Mouse (Mus musculus) spleen, adult 2 months (tissue): ENCODE results near the gene Cd244a. TPM values are rescaled to one million over a fixed set of nuclear protein-coding genes. Genes with fewer than 3 reads are reported as not detected.

Experiments used
- DNase-seq, 2 experiments: peaks; one replicate each; pipeline versions ENCODE4 v3.0.0 to v3.0.0-alpha.2; 2012 to 2021; ENCODE audit warnings: low spot score in 2 of 2, low read depth in 1 of 2
- H3K27ac ChIP-seq: fragments of 200-500 bp; 2 replicates; pipeline ENCODE4 v1.5.1; 2012; ENCODE audit warnings: low read length, inconsistent platforms; ENCODE audit not compliant: insufficient read depth
- H3K27me3 ChIP-seq: fragments of 200-500 bp; 2 replicates; pipeline ENCODE4 v1.6.1; 2012; ENCODE audit warnings: mild to moderate bottlenecking, moderate library complexity, low read length, inconsistent platforms; ENCODE audit not compliant: control insufficient read depth, insufficient read depth
- H3K36me3 ChIP-seq: fragments of 200-500 bp; 2 replicates; pipeline ENCODE4 v1.6.1; 2012; ENCODE audit warnings: mild to moderate bottlenecking, low read length, inconsistent platforms; ENCODE audit not compliant: control insufficient read depth, insufficient read depth
- H3K4me1 ChIP-seq: fragments of 200-500 bp; 2 replicates; pipeline ENCODE4 v1.6.1; 2011; ENCODE audit warnings: inconsistent platforms; ENCODE audit not compliant: control insufficient read depth, insufficient read depth, insufficient read length
- H3K4me3 ChIP-seq: fragments of 200-500 bp; 2 replicates; pipeline ENCODE4 v1.5.1; 2011; ENCODE audit warnings: mild to moderate bottlenecking, inconsistent platforms; ENCODE audit not compliant: insufficient read depth, insufficient read length; ENCODE audit errors: extremely low read depth
- CTCF ChIP-seq: fragments of 200-500 bp; IDR thresholded peaks from 2 replicates; pipeline ENCODE4 v1.5.1; 2011; ENCODE audit warnings: mild to moderate bottlenecking, inconsistent platforms; ENCODE audit not compliant: insufficient read depth, insufficient read length, insufficient replicate concordance; ENCODE audit errors: extremely low read depth
- POLR2A ChIP-seq: fragments of 200-500 bp; IDR thresholded peaks from 2 replicates; pipeline ENCODE4 v1.6.1; 2011; ENCODE audit warnings: low read depth, low read length, inconsistent platforms
- WGBS: fragments of 180-500 bp; shearing (Covaris S2); methylation state at CpG from one replicate; pipeline ENCODE4 v1.1.7; 2018; 5-methylcytosine and 5-hydroxymethylcytosine counted together
- polyA plus RNA-seq: library from polyadenylated mRNA; depleted of rRNA; stranded (reverse); fragments of >200 nt; gene quantifications from 2 replicates; pipeline ENCODE4 v1.2.3, GENCODE M21; 2012; rRNA removed

The Cd244a gene
- polyA plus RNA-seq, 1 experiment: 6.8 TPM

- 60% methylated on average over 5 of the region's 5 CpGs for WGBS
- H3K4me1 ChIP-seq: peaks cover 8% of the 10 kb centered on the region
- H3K36me3 ChIP-seq: no peaks in the 10 kb centered on the region
- DNase-seq: peak in 1 of 2 experiments; percentile 37
- TF ChIP-seq CTCF: peak; percentile 32; the same call in 1 of the 2 replicates
- TF ChIP-seq POLR2A: no peak
- H3K27ac ChIP-seq: no peak overlapping the region
- no peak overlapping the region for H3K4me3 ChIP-seq
- no peaks in the 10 kb centered on the region for H3K27me3 ChIP-seq
Observed at GRCm38 (mm10) chr1:171658561-171658991, 99.6 kb downstream of the Cd244a start.

Other genes with a start within 250 kb of the Cd244a start
- gene Dedd, start 230.0 kb upstream of the Cd244a start, polyA plus RNA-seq: 25.7 and 29.3 TPM in 2 replicates
- 22.6 and 25.9 TPM in 2 replicates for gene Nit1, start 213.5 kb upstream of the Cd244a start, polyA plus RNA-seq
- gene Pfdn2, start 213.5 kb upstream of the Cd244a start, polyA plus RNA-seq: 8.5 TPM in 2 replicates
- gene Klhdc9, start 198.4 kb upstream of the Cd244a start, polyA plus RNA-seq: 0.20 and 0.62 TPM in 2 replicates
- gene Nectin4, start 189.1 kb upstream of the Cd244a start, polyA plus RNA-seq: 1.4 and 2.0 TPM in 2 replicates
- gene Arhgap30, start 170.2 kb upstream of the Cd244a start, polyA plus RNA-seq: 79.5 and 88.3 TPM in 2 replicates
- gene Usf1, start 147.9 kb upstream of the Cd244a start, polyA plus RNA-seq: 130 and 132 TPM in 2 replicates
- 3.1 and 4.1 TPM in 2 replicates for gene Tstd1, start 140.3 kb upstream of the Cd244a start, polyA plus RNA-seq
- gene F11r, start 121.7 kb upstream of the Cd244a start, polyA plus RNA-seq: 8.8 and 9.6 TPM in 2 replicates
- 5.1 and 6.7 TPM in 2 replicates for gene Alyref2, start 55.7 kb upstream of the Cd244a start, polyA plus RNA-seq
- 1.3 TPM in 1 of 2 replicates, not detected in the other for gene Itln1, start 23.9 kb upstream of the Cd244a start, polyA plus RNA-seq
- gene Ly9, start 48.2 kb downstream of the Cd244a start, polyA plus RNA-seq: 23.8 and 27.7 TPM in 2 replicates
- gene Slamf7, start 93.8 kb downstream of the Cd244a start, polyA plus RNA-seq: 9.6 and 12.3 TPM in 2 replicates
- gene Cd48, start 122.8 kb downstream of the Cd244a start, polyA plus RNA-seq: 46.1 and 50.3 TPM in 2 replicates
- 3.7 and 4.5 TPM in 2 replicates for gene Slamf1, start 207.9 kb downstream of the Cd244a start, polyA plus RNA-seq